Mouse (Mus musculus) E14TG2a.4 (cell line): ENCODE measurements at regions not wholly inside any gene's neighbourhood (a gene's known extent, or its start where the extent isn't known, plus 50 kb on each side); places are given as distances from the start of the nearest gene placed in this dataset.

Source experiments
- CTCF ChIP-seq: conservative IDR thresholded peaks from 2 replicates; pipeline ENCODE4 v1.5.1; 2014; ENCODE audit warnings: low read length
- NANOG ChIP-seq: IDR thresholded peaks from 2 replicates; pipeline ENCODE4 v1.6.1; 2014; ENCODE audit warnings: borderline replicate concordance, low read length, mixed read lengths
- POU5F1 ChIP-seq: IDR thresholded peaks from 2 replicates; pipeline ENCODE4 v1.6.1; 2014; ENCODE audit warnings: low read length, borderline replicate concordance

DNA sequence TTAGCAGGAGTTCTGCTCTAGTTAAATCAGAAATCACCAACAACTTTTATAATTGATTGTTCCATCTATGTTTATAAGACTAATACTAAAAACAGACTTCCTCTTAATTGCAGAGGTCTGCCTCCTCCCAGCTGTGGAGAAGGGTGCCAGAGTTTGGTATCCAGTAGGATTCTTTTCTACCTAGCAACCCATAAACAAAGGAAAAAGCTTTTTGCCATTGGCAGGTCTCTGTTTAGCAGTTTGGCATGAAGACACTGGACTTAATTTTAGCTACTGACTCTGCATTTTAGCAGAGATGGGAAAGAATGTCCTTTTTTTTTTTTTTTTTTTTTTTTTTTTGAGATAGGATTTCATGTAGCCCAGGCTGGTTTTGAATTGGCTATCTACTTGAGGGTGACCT lies 1628.4 kb downstream of the A830018L16Rik start:
- TF ChIP-seq CTCF (no peak), NANOG (no peak), POU5F1 (no peak)
